Mouse (Mus musculus) liver, postnatal 0 days (tissue): ENCODE data around the gene Tmem145. TPM values are rescaled to one million over a fixed set of nuclear protein-coding genes. Genes with fewer than 3 reads are reported as not detected.

Source experiments
- ATAC-seq: fragments of 200-750 bp; cut with Nextera tagmentation; 2 replicates; pipeline ENCODE4 v1.8.0; 2017; ENCODE audit warnings: mild to moderate bottlenecking, moderate library complexity
- DNase-seq: peaks from one replicate; pipeline ENCODE4 v3.0.0-alpha.2; 2016
- H3K27ac ChIP-seq: fragments of 300-500 bp; sonication (generic); 2 replicates; pipeline ENCODE4 v1.5.1; 2014; ENCODE audit warnings: antibody characterized with exemption, moderate library complexity, mild to moderate bottlenecking, low read depth
- H3K27me3 ChIP-seq: fragments of 300-500 bp; sonication (generic); 2 replicates; pipeline ENCODE4 v1.6.1; 2014; ENCODE audit warnings: low read length, control low read depth, mixed read lengths; ENCODE audit not compliant: insufficient read depth
- H3K36me3 ChIP-seq: fragments of 300-500 bp; sonication (generic); replicated peaks from 2 replicates; pipeline ENCODE4 v1.6.1; 2014; ENCODE audit warnings: mild to moderate bottlenecking, control low read depth, low read length, moderate library complexity, mixed read lengths; ENCODE audit not compliant: insufficient read depth
- H3K4me1 ChIP-seq: fragments of 300-500 bp; sonication (generic); 2 replicates; pipeline ENCODE4 v1.6.1; 2014; ENCODE audit warnings: antibody characterized with exemption, mild to moderate bottlenecking, control low read depth; ENCODE audit not compliant: insufficient read depth
- H3K4me2 ChIP-seq: fragments of 300-500 bp; sonication (generic); 2 replicates; pipeline ENCODE4 v1.6.1; 2014; ENCODE audit warnings: low read depth, mild to moderate bottlenecking, low read length, moderate library complexity, mixed read lengths
- H3K4me3 ChIP-seq: fragments of 300-500 bp; sonication (generic); 2 replicates; pipeline ENCODE4 v1.5.1; 2014; ENCODE audit warnings: low read depth, low read length
- H3K9ac ChIP-seq: fragments of 300-500 bp; sonication (generic); replicated peaks from 2 replicates; pipeline ENCODE4 v1.6.1; 2014; ENCODE audit warnings: mild to moderate bottlenecking, moderate library complexity
- H3K9me3 ChIP-seq: fragments of 300-500 bp; sonication (generic); 2 replicates; pipeline ENCODE4 v1.6.1; 2016; ENCODE audit warnings: mild to moderate bottlenecking, control low read depth, low read length, mixed read lengths
- CTCF ChIP-seq: sonication (generic); IDR thresholded peaks from 2 replicates; pipeline ENCODE4 v1.5.1; 2016; ENCODE audit warnings: antibody characterized with exemption, low read depth
- EP300 ChIP-seq: IDR thresholded peaks from 2 replicates; pipeline ENCODE4 v1.6.1; 2016; ENCODE audit warnings: antibody characterized with exemption, low read depth, mild to moderate bottlenecking
- WGBS: fragments of 180-500 bp; shearing (Covaris S2); extraction: QIAGEN DNeasy Blood & Tissue Kit; methylation state at CpG from one replicate; pipeline ENCODE4 v1.1.7; 2014; ENCODE audit not compliant: insufficient replicate concordance; 5-methylcytosine and 5-hydroxymethylcytosine counted together
- polyA plus RNA-seq: library from polyadenylated mRNA; unstranded; fragments of >200 nt; fragmentation: Nextera tagmentation; extraction: Ambion mirVana; gene quantifications from 2 replicates; pipeline ENCODE4 v1.2.1, GENCODE M21; 2015

The Tmem145 gene
- polyA plus RNA-seq, 1 experiment from 2014 or later = not detected

- 91% methylated on average over 3 of the region's 3 CpGs for WGBS
- Histone ChIP-seq H3K36me3 (peaks cover 90% of the 10 kb centered on the region), H3K4me1 (no peaks in the 10 kb centered on the region), H3K4me2 (no peak overlapping the region), H3K9ac (no peak overlapping the region), H3K27me3 (no peaks in the 10 kb centered on the region), H3K9me3 (no peaks in the 10 kb centered on the region), H3K4me3 (no peak overlapping the region), H3K27ac (no peak overlapping the region)
- DNase-seq = no peak
- ATAC-seq = no peak
- peak; percentile 37 for TF ChIP-seq CTCF
- no peak for TF ChIP-seq EP300
Measured at GRCm38 (mm10) chr7:25289925-25290324, 16.0 kb upstream of the Tmem145 start.

DNA sequence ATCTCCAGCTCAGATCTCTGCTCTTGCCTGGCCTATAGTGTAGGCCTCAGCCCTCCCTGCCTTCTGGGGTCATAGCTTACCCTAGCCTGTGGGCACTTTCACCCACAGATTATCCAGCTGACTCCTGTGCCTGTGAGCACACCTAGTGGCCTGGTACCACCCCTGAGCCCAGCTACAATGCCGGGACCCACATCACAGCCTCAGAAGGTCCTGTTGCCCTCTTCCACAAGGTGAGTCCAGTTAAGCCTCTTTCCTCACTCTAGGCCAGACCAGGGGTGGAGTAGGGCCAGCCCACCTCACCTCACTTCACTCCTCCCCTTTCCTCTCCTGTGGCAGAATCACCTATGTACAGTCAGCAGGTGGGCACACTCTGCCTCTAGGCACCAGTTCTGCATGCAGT, 15.4 kb upstream of the Tmem145 start:
- no peaks in the 10 kb centered on the region for H3K27me3 ChIP-seq
- H3K4me3 ChIP-seq = no peak overlapping the region
- no peak overlapping the region for H3K27ac ChIP-seq
- no peaks in the 10 kb centered on the region for H3K9me3 ChIP-seq
- DNase-seq (no peak), ATAC-seq (no peak)
- no peak overlapping the region for H3K9ac ChIP-seq
- 94% methylated on average over 1 of the region's 1 CpGs for WGBS
- no peak for TF ChIP-seq EP300
- TF ChIP-seq CTCF = no peak
- H3K4me2 ChIP-seq = no peak overlapping the region
- H3K4me1 ChIP-seq = no peaks in the 10 kb centered on the region
- peaks cover 85% of the 10 kb centered on the region for H3K36me3 ChIP-seq

GRCm38 (mm10) chr7:25290911-25291310, 15.0 kb upstream of the Tmem145 start:
- no peak for ATAC-seq
- Histone ChIP-seq H3K27ac (no peak overlapping the region), H3K9me3 (no peaks in the 10 kb centered on the region), H3K4me3 (no peak overlapping the region), H3K36me3 (peaks cover 80% of the 10 kb centered on the region), H3K9ac (no peak overlapping the region), H3K4me2 (no peak overlapping the region), H3K27me3 (no peaks in the 10 kb centered on the region), H3K4me1 (no peaks in the 10 kb centered on the region)
- TF ChIP-seq EP300 (no peak), CTCF (no peak)
- WGBS = 68% methylated on average over 2 of the region's 2 CpGs
- DNase-seq = peak; percentile 72

DNA sequence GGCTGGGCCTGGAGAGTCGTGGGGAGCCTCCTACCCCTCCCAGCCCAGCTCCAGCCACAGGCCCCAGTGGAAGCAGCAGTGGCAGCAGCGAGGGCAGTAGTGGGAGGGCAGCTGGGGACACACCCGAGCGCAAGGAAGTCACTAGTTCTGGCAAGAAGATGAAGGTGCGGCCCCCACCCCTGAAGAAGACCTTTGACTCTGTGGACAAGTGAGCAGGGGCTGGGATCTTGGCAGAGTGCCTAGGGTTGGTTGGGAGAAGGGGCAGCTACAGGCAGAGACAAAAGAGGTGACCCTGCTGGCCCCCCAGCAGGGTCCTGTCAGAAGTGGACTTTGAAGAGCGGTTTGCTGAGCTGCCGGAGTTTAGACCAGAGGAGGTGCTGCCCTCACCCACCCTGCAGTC, 13.8 kb upstream of the Tmem145 start:
- DNase-seq = no peak
- no peak for ATAC-seq
- H3K9ac ChIP-seq = no peak overlapping the region
- WGBS = 65% methylated on average over 7 of the region's 7 CpGs
- peaks cover 7% of the 10 kb centered on the region for H3K4me1 ChIP-seq
- H3K27ac ChIP-seq = no peak overlapping the region
- TF ChIP-seq CTCF (no peak), EP300 (no peak)
- H3K4me3 ChIP-seq = no peak overlapping the region
- H3K9me3 ChIP-seq = no peaks in the 10 kb centered on the region
- no peak overlapping the region for H3K4me2 ChIP-seq
- H3K27me3 ChIP-seq = no peaks in the 10 kb centered on the region
- peaks cover 68% of the 10 kb centered on the region for H3K36me3 ChIP-seq

DNA sequence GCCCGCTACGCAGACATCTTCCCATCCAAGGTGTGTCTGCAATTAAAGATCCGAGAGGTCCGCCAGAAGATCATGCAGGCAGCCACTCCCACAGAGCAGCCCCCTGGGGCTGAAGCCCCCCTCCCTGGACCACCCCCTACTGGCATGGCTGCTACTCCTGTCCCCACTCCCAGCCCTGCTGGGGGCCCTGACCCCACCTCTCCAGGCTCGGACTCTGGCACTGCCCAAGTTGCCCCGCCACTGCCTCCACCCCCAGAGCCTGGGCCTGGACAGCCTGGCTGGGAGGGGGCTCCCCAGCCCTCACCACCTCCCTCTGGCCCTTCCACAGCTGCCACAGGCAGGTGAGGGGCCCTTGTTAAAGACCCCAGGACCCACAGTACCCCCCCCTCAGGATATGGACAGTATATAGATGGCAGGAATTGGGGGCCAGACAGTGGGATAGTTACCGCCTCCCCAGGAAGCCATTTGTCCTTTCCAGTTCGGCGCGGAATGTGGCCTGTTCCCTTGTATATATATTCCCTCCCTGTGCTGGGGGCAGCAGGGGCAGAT, 12.6 kb upstream of the Tmem145 start:
- H3K27me3 ChIP-seq = no peaks in the 10 kb centered on the region
- peaks cover 12% of the 10 kb centered on the region for H3K4me1 ChIP-seq
- peaks cover 57% of the 10 kb centered on the region for H3K36me3 ChIP-seq
- no peak for TF ChIP-seq CTCF
- no peak for TF ChIP-seq EP300
- no peak overlapping the region for H3K9ac ChIP-seq
- no peak overlapping the region for H3K4me3 ChIP-seq
- no peak for ATAC-seq
- no peak overlapping the region for H3K27ac ChIP-seq
- no peak for DNase-seq
- H3K9me3 ChIP-seq = no peaks in the 10 kb centered on the region
- H3K4me2 ChIP-seq = no peak overlapping the region
- 87% methylated on average over 10 of the region's 10 CpGs for WGBS

DNA sequence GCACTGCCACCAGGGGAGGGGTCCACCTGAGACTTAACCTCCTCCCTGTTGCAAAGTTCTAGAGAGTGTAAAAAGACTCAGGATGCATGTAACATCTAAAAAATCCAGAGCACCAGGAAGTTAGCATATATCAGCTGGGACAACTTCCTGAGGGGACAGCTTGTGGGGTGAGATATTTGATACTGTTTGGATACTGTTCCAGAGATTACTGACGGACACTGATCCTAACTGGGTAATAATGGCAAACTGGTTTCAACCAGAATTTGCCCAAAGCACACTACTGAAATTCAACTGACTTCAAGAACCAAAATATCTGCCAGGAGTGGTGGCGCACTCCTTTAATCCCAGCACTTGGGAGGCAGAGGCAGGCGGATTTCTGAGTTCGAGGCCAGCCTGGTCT, 11.4 kb upstream of the Tmem145 start:
- WGBS = 85% methylated on average over 4 of the region's 4 CpGs
- Histone ChIP-seq H3K27me3 (no peaks in the 10 kb centered on the region), H3K27ac (no peak overlapping the region), H3K4me2 (no peak overlapping the region), H3K9me3 (no peaks in the 10 kb centered on the region), H3K36me3 (peaks cover 44% of the 10 kb centered on the region), H3K4me1 (peaks cover 12% of the 10 kb centered on the region), H3K9ac (no peak overlapping the region), H3K4me3 (no peak overlapping the region)
- TF ChIP-seq CTCF = no peak
- no peak for TF ChIP-seq EP300
- DNase-seq (no peak), ATAC-seq (no peak)
